Mouse (Mus musculus): ENCODE data around the gene Fa2h.

Fa2h gene

GRCm38 (mm10) chr8:111393391-111394363, at the start of gene Fa2h:
TSS of gene Fa2h (minus strand) at chr8:111393824.
- peak; percentile 9 to 31 for DNase-seq (ENCODE audit: low spot score in 2 of 2)

DNA sequence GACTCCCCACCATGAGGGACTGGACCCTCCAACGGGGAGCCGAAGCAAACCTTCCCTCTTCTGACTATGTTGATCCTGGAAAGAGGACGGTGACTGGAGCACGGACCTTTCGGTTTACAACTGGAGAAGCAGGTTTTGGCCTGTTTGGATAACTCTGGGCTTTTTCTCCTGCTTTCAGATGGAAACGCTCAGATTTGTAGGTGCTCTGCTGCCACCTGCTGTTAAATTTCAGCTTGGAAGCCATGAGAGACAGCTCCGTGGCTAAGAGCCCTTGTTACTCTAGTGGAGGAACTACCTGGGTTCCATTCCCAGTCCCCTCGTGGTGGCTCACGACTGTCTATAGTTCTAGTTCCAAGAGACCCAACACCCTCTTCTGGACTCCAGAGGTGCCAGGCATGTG, 45.6 kb upstream of the Fa2h start:
- DNase-seq (ENCODE audit: low spot score in 2 of 2) = peak; percentile 21 to 60

DNA sequence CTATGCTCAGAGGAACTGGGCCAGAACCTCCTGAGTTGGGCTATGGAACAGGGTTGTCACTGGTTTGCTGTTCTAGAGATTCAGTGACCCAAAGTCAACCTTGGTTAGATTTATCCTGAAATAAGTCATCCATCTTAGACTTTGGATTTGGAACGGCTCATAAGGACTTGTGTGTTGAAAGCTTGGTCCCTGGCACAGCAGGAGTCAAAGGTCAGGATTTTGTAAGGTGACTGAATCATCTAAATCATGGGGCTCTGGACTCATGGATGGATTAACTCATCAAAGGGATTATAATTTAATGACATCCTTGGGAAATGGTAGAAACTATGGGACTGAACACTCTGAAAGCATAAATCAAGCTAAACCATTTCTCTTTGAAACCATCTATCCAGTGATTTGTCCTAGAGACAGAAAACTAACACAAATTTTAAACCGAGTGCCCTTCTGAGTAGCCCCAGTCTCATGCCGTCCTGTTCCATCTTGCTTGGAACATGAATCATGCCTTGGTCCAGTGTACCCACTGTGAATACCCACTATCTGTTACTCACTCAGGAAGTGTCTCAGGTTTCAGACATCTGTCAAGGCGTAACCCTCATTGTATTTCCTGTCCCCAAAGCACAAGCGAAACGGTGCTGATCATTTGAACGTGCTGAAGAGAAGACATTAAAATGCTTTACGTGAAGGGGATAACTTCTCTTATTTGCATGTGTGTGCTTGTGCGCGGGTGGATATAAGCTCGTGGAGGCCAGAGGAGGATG, 41.6 kb upstream of the Fa2h start:
- DNase-seq (ENCODE audit: low spot score in 2 of 2) = peak in 1 of 2 experiments; percentile 26

DNA sequence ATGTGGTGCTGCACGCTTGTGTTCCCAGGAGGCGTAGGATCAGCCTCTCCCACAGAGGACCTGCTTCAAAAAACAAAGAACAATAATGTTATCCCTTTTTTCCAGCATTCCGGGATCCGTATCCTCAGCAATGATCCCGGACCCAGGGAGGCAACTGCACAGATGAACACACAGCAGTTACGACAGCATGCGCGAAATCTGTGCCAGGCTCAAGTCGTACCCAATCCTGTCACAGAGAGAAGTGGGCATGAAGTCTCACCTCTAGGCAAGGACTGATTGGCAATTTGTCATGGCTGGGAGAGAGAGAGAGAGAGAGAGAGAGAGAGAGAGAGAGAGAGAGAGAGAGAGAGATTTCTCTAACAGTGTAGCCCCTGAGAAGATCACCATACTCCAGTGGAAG, 31.0 kb upstream of the Fa2h start:
- no peak for DNase-seq (ENCODE audit: low spot score in 2 of 2)

DNA sequence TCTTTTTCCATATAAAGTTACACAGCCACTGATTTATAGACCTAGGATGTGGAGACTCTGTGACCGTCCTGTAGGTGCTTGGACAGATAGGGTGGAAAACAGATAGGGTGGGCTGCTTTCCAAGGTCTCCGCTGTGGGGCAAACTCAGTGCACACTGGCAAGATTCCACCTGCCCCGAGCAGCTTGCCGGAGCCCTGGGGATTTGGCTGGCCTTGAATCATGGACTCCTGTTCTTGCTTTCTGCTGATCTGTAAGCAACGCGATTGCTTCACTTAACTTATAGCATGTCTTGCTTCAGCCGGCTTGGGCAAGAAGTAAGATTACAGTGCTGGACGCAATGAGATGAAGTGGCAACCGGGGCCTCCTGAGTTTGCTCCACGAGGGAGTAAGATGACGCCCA, 30.6 kb upstream of the Fa2h start:
- no peak for DNase-seq (ENCODE audit: low spot score in 2 of 2)

GRCm38 (mm10) chr8:111422614-111423013, 29.0 kb upstream of the Fa2h start:
- DNase-seq (ENCODE audit: low spot score in 2 of 2) = no peak

DNA sequence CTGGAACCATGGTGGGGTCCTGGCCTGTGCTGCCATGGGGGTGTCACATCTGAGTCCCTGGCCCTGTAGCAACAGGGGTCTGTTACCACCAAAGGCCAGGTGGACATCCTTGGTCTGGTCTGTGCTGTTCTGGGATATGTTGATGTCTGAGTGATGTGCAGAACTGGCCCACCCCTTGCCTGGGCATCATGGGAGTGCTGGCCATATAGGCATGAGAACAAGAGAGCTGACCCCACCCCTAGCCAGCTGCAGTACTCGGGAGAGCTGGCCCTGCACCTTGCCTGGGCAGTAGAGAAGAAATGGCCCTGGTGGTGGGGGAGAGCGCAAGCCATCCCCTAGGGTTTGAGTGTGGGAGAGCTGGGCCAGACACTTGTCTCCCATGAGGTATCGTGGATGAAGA, 25.5 kb upstream of the Fa2h start:
- no peak for DNase-seq (ENCODE audit: low spot score in 2 of 2)

- peak in 1 of 2 experiments; percentile 15 for DNase-seq (ENCODE audit: low spot score in 2 of 2)
These were observed 25.0 kb upstream of the Fa2h start for GRCm38 (mm10) chr8:111418601-111419000.

- no peak for DNase-seq (ENCODE audit: low spot score in 2 of 2)
These were observed 23.6 kb upstream of the Fa2h start for GRCm38 (mm10) chr8:111417222-111417621.

GRCm38 (mm10) chr8:111403391-111403790, 9.8 kb upstream of the Fa2h start:
- peak; percentile 4 to 35 for DNase-seq (ENCODE audit: low spot score in 2 of 2)

GRCm38 (mm10) chr8:111391268-111391667, 2.4 kb downstream of the Fa2h start:
- no peak for DNase-seq (ENCODE audit: low spot score in 2 of 2)

DNA sequence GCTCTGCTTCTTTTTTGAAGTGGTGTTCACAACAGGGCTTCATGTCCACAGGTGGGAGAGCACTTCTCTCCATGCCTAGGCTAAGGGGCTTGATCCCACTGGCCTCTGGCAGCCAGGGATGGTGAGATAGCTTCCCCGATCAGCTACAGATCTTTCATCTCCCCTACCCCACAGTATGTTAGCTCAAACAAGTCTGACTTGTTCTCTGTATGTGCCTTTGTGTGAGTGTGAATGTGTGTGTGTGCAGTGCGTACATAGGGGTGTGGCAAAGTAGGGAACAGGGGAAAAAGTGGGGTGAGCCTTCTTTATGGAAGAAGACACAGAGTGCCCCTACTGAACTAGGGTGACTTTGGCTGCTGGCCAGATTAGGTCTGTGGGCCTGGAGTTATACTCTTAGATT, 2.8 kb downstream of the Fa2h start:
- no peak for DNase-seq (ENCODE audit: low spot score in 2 of 2)

- DNase-seq (ENCODE audit: low spot score in 2 of 2) = no peak
These were observed 4.0 kb downstream of the Fa2h start for GRCm38 (mm10) chr8:111389581-111389980.

DNA sequence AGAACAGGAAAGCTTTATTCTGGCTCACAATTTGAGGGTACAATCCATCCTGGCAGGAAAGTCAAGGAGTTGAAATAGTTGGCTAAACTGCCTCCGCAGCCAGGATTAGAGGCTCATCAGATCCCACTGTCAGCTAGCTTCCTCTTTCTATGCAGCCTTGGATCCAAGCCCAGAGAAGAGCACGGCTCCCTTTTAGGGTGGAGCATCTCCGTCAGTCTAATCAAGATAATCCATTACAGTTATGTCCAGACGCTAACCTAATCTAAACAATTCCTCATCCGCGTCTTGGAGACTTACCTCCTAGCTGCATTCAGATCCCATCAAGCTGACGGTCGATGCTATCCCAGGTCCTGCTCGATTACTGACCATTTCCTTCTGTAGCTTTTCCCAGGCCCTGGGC, 7.7 kb downstream of the Fa2h start:
- DNase-seq (ENCODE audit: low spot score in 2 of 2) = no peak

- no peak for DNase-seq (ENCODE audit: low spot score in 2 of 2)
These were observed 9.0 kb downstream of the Fa2h start for GRCm38 (mm10) chr8:111384628-111385027.

DNA sequence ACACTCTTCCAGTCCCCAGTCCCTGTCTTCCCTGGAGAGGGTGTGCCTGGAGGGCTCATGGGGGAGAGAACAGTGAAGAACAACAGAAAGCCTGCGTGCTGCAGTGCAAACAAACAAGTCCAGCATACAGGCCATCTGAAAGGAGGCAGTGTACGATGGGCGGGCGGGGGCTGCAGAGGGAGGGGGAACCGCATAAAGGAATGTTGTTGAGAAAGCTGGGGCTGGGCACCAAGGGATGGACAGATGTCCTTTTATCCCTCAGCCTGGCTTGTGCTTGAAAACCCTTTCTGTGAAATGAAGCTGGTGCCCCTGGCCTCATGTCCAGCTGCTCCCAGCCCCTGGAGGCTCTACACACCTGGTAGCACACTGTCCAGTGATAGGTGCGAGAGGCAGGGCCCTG, 18.4 kb downstream of the Fa2h start:
- no peak for DNase-seq (ENCODE audit: low spot score in 2 of 2)

GRCm38 (mm10) chr8:111369711-111370110, 23.9 kb downstream of the Fa2h start:
- DNase-seq (ENCODE audit: low spot score in 2 of 2) = no peak

GRCm38 (mm10) chr8:111367350-111367749, 26.3 kb downstream of the Fa2h start:
- DNase-seq (ENCODE audit: low spot score in 2 of 2) = no peak

GRCm38 (mm10) chr8:111366610-111367234, 26.9 kb downstream of the Fa2h start:
- DNase-seq (ENCODE audit: low spot score in 2 of 2) = no peak

DNA sequence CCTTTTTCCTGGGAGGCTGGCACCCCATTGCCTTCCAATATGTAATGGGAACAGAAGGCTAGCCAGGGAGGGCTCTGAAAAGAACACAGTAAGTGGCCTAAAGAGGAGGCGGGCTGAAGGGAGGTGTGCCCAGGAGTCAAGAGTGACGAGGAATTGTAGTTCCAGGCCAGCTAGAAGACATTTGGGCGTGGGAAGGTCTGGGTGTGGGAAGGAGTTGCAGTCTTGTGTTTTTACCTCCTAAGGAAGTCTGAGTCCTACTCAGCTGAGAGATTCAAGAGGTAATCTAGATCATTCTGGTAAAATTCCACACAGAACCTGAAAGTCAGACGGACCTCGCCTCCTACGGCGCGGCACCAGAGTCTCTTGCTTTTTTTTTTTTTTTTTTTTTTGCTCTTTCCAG, 30.1 kb downstream of the Fa2h start:
- no peak for DNase-seq (ENCODE audit: low spot score in 2 of 2)

DNA sequence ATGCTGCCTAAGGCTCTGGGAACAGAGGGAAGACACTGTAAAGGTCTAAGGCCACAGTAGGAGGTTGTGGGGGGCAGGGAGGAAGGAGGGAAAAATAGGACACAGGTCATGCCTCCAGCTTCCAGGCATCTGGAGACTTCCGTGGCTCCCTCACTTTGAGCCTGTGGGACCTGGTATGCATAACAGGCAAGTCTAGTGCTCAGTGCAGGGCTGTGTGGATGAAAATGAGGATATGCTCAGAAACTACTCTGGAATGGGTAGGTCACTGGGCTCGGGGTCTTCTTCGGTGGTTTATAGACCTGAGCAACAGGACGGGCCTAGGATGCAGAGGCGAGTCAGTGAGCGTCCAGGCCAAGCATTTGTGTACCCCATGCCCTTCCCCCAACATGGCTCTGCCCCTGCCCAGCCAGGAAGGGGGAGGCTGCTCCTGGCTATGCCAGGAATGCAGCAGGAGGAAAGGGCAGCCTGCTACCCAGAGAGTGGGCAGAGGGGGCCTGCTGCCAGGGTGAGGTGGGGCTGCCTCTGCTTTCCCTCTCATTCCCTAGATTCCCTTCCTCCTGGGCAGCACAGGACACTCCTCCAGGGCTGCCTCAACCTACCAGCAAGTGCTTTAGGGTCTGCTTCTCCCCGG, 32.9 kb downstream of the Fa2h start:
- DNase-seq (ENCODE audit: low spot score in 2 of 2) = no peak

DNA sequence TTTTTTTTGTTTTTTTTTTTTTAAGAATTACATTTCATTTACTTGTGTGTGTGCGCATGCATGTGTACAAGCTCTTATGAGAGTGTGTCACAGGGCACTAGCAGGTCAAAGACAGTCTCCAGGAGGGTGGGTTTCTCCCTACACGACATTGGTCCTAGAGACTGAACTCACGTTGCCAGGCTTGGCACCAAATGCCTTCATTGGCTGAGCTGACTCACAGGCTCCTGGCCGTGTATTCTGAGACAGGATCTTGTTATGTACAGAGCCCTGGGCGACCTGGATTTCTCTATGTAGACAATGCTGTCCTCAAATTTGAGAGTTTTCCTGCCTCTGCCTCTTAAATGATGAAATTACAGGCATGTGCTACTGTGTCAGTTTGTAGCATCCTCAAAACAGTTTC, 33.7 kb downstream of the Fa2h start:
- DNase-seq (ENCODE audit: low spot score in 2 of 2) = no peak
